Mouse (Mus musculus) lung, embryonic 15.5 days (tissue): Measurements from ENCODE around the gene Tsc22d3. TPM values are rescaled to one million over a fixed set of nuclear protein-coding genes. Genes with fewer than 3 reads are reported as not detected.

Experiments used
- ATAC-seq: fragments of 200-750 bp; cut with Nextera tagmentation; 2 replicates; pipeline ENCODE4 v1.8.0; 2017; ENCODE audit warnings: moderate number of reproducible peaks, borderline replicate concordance; ENCODE audit not compliant: low FRiP score, low TSS enrichment; ENCODE audit errors: extremely low read depth
- H3K27ac ChIP-seq: fragments of 300-500 bp; sonication (generic); 2 replicates; pipeline ENCODE4 v1.5.1; 2015; ENCODE audit warnings: moderate library complexity, mild to moderate bottlenecking, inconsistent platforms
- H3K27me3 ChIP-seq: fragments of 300-500 bp; sonication (generic); 2 replicates; pipeline ENCODE4 v1.6.1; 2015; ENCODE audit warnings: inconsistent platforms
- H3K36me3 ChIP-seq: fragments of 300-500 bp; sonication (generic); 2 replicates; pipeline ENCODE4 v1.6.1; 2015; ENCODE audit warnings: inconsistent platforms
- H3K4me1 ChIP-seq: fragments of 300-500 bp; sonication (generic); 2 replicates; pipeline ENCODE4 v1.6.1; 2015; ENCODE audit warnings: inconsistent platforms
- H3K4me2 ChIP-seq: fragments of 300-500 bp; sonication (generic); 2 replicates; pipeline ENCODE4 v1.6.1; 2015; ENCODE audit warnings: inconsistent platforms, mild to moderate bottlenecking, moderate library complexity
- H3K4me3 ChIP-seq: fragments of 300-500 bp; sonication (generic); 2 replicates; pipeline ENCODE4 v1.5.1; 2015; ENCODE audit warnings: mild to moderate bottlenecking, inconsistent platforms
- H3K9ac ChIP-seq: fragments of 300-500 bp; sonication (generic); 2 replicates; pipeline ENCODE4 v1.6.1; 2015; ENCODE audit warnings: inconsistent platforms
- H3K9me3 ChIP-seq: fragments of 300-500 bp; sonication (generic); 2 replicates; pipeline ENCODE4 v1.6.1; 2016; ENCODE audit warnings: inconsistent platforms
- WGBS: fragments of 180-500 bp; shearing (Covaris S2); methylation state at CpG from one replicate; pipeline ENCODE4 v1.1.7; 2015; 5-methylcytosine and 5-hydroxymethylcytosine counted together
- polyA plus RNA-seq: library from polyadenylated mRNA; unstranded; fragments of >200 nt; fragmentation: Nextera tagmentation; extraction: Ambion mirVana; gene quantifications from 2 replicates; pipeline ENCODE4 v1.2.1, GENCODE M21; 2015

Tsc22d3 gene
- 103 and 111 TPM in 2 replicates for polyA plus RNA-seq

DNA sequence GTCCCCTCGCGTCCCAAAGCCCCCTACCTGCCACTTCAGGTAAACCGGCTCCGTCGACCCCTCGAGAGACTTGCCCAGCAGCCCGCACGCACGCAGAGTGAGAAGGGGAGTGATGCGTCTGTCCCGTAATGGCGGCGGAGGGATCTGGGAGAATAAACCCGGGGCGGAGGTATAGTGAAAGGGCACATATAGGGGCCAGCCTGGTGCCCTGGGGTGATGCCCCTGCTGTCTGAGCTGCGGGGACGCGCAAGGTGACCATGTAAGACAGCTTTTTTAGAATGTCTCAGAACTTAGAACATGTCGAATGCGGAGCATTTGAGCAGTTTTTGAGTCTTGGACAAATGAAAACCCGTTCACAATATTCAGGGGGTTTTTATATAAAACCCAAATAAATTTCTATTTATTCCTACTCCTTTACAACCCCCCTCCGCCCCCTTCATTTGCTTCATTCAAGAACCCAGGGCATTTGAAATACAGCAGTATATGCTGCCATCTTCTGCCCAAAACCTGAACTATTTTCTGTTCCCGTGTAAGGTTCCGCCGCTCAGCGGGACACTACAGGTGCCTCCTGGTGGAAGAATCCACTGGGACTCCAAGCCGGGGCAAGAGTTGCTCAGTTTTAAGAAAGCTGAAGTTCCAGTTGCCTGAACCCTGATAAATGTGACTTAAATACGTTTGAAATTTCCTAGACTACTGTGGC, at the start of gene Tsc22d3:
Gene Tsc22d3 (minus strand): TSS at position 250 of the 700 bp plus-strand sequence.
- Histone ChIP-seq H3K27me3 (peaks cover 23% of the 10 kb centered on the region), H3K9ac (0 out of 2 replicates have a peak within 1 kb of the TSS, but pooled peaks have one; percentile 31), H3K4me2 (peak within 1 kb of the TSS; percentile 85), H3K9me3 (no peaks in the 10 kb centered on the region), H3K36me3 (no peaks in the 10 kb centered on the region), H3K4me3 (peak within 1 kb of the TSS; percentile 53), H3K27ac (no peak within 1 kb of the TSS), H3K4me1 (0 out of 2 replicates have a peak, but pooled peaks cover 4% of the 10 kb centered on the region)
- 26% methylated on average over 28 of the region's 28 CpGs for WGBS
- no peak for ATAC-seq

DNA sequence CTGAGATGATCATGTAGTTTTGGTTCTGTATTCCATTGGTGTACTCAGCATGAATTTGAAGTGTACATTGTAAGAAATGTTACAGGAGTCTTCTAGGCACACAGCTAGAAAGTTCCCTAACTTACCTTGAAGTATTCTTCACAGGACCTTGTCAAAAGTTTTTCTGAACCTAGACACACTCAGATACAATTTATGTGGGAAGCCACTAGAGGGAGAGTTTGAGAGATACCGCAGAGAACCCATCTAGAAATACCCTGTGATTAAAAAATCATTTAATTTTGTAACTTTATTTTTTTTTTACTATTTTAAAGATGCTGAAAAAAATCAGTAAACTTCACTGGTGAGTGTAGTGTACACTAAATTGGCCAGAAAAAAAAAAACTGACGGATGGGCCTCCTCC, 39.1 kb upstream of the Tsc22d3 start:
- 56% methylated on average over 2 of the region's 2 CpGs for WGBS
- Histone ChIP-seq H3K9ac (no peak overlapping the region), H3K27ac (no peak overlapping the region), H3K9me3 (no peaks in the 10 kb centered on the region), H3K4me1 (no peaks in the 10 kb centered on the region), H3K27me3 (no peaks in the 10 kb centered on the region; the same call in 1 of the 2 replicates), H3K4me3 (no peak overlapping the region), H3K4me2 (no peak overlapping the region), H3K36me3 (no peaks in the 10 kb centered on the region)
- ATAC-seq: no peak

DNA sequence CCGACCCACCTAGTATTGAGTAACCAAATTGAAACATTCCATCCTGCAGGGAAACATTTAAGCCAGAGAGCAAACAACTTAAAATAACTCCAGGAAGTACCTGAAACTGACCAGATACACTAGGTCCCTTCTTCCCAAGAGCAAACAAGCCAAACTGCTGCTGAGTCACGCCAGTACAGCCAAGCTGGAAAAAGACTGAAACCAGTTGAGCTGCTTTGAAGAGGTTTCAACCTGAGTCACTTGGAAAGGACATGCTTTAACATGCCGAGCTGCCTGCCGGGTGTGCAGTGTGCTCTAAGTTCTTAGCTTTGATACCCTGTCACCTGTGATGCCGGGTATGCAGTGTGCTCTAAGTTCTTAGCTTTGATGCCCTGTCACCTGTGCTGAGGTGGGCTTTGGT, 37.6 kb upstream of the Tsc22d3 start:
- H3K9ac ChIP-seq: no peak overlapping the region
- no peak overlapping the region for H3K4me2 ChIP-seq
- H3K9me3 ChIP-seq: no peaks in the 10 kb centered on the region
- H3K4me1 ChIP-seq: no peaks in the 10 kb centered on the region
- no peaks in the 10 kb centered on the region for H3K36me3 ChIP-seq
- ATAC-seq: no peak
- no peaks in the 10 kb centered on the region; the same call in 1 of the 2 replicates for H3K27me3 ChIP-seq
- H3K27ac ChIP-seq: no peak overlapping the region
- 57% methylated on average over 5 of the region's 5 CpGs for WGBS
- no peak overlapping the region for H3K4me3 ChIP-seq

DNA sequence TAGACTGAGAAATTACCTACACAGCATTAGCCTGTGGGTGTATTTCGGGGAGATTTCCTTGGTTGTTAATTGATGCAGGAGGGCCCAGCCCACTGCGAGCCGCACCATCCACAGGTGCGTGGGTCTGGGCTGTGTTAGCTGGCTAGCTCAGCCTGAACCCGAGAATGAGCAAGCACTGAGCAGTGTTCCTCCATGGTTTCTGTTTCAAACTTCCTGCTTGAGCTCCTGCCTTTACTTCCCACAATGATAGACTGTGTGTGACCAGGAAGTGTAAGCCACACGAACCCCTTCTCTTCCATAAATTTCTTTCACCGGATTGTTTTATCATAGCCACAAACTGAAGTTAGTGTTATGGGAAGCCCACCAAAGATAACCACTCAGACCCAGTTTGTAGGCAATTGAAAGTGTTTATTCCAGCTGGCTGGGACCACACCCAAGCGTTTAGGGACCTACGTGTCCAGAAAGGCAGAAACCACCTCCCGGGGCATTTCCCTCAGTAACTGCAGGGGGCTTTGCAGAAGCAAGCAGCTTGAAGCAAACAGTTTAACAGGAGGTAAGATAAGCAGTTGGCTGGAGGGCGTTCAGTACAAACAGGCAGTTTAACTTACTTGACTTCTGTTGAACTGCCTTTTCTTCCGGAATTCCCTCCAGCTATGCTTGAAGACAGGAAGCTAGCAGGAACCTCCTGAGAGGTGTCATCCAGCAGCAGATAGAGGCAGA, 24.6 kb upstream of the Tsc22d3 start:
- WGBS: 46% methylated on average over 12 of the region's 12 CpGs
- Histone ChIP-seq H3K4me3 (no peak overlapping the region), H3K9ac (no peak overlapping the region), H3K4me2 (no peak overlapping the region), H3K36me3 (no peaks in the 10 kb centered on the region), H3K27ac (no peak overlapping the region), H3K27me3 (no peaks in the 10 kb centered on the region; the same call in 1 of the 2 replicates), H3K9me3 (no peaks in the 10 kb centered on the region), H3K4me1 (no peaks in the 10 kb centered on the region)
- no peak for ATAC-seq

DNA sequence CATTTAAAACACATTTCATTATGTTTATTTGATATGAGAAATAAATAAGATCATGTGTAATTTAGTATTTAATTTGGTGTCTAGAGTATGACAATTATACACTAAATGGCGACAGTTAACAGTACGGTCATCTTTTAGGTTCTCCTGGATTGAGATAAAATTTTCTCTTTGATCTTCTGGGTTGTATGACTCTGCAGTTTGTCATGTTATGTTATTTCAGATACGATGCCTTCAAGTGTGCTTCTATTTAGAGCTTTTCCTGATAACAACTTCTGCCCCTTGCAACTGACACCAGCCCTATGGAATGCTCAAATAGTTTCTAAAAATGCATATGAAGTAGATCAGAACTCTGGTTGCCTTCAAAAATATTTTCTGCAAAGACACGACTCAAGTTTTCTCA, 9.5 kb upstream of the Tsc22d3 start:
- 71% methylated on average over 4 of the region's 4 CpGs for WGBS

DNA sequence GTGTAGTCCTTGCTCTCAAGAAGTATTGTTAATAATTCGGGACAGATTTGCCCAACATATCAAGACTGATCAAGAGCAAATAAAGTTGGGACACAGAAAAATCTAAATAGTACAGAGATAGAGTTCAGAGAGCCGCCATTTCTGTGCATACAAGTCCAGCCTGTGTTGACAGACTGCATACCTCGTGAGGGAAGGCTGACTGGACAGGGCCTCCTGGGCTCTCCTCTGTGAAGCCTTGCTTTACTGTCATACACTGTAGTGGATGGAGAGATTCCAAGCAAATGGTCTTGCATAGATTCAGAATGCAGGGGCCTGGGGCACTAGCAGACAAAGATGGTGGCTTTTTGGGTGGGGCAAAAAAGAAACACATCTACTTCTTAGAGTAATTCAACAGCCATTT, 1.4 kb upstream of the Tsc22d3 start:
- Histone ChIP-seq H3K9ac (no peak overlapping the region), H3K4me3 (no peak overlapping the region), H3K27me3 (peaks cover 21% of the 10 kb centered on the region), H3K36me3 (no peaks in the 10 kb centered on the region), H3K4me1 (0 out of 2 replicates have a peak, but pooled peaks cover 4% of the 10 kb centered on the region), H3K4me2 (no peak overlapping the region), H3K9me3 (no peaks in the 10 kb centered on the region), H3K27ac (no peak overlapping the region)
- ATAC-seq: no peak
- 37% methylated on average over 3 of the region's 3 CpGs for WGBS

More for the DNA sequence above, 9.5 kb upstream of the Tsc22d3 start:
- no peaks in the 10 kb centered on the region for H3K9me3 ChIP-seq
- no peak for ATAC-seq
- H3K4me1 ChIP-seq: no peaks in the 10 kb centered on the region
- no peak overlapping the region for H3K9ac ChIP-seq
- H3K36me3 ChIP-seq: no peaks in the 10 kb centered on the region
- H3K27me3 ChIP-seq: peaks cover 9% of the 10 kb centered on the region; the same call in 1 of the 2 replicates
- H3K4me3 ChIP-seq: no peak overlapping the region
- H3K4me2 ChIP-seq: no peak overlapping the region
- H3K27ac ChIP-seq: no peak overlapping the region

DNA sequence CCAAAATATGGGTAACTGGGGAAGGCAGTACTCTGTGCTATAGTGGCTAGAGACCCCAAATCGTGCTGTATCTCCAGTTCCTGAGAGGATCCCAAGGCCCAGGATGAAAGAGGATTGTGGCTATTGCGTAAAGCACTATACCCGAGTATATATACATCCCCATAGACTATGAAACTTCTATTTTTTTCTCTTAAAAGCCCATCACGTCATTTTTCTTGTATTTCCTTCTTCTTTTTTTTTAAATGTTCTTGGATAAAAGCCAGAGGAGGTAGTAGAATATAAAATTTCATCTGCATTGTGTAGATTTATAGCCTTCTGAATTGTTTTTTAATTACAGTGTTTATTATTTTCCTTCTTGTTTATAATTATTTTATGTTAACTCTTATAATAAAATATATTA, 852 bp upstream of the Tsc22d3 start:
- Histone ChIP-seq H3K4me3 (no peak overlapping the region), H3K27me3 (peaks cover 24% of the 10 kb centered on the region), H3K27ac (no peak overlapping the region), H3K36me3 (no peaks in the 10 kb centered on the region), H3K9me3 (no peaks in the 10 kb centered on the region), H3K4me2 (no peak overlapping the region), H3K9ac (no peak overlapping the region), H3K4me1 (0 out of 2 replicates have a peak, but pooled peaks cover 4% of the 10 kb centered on the region)
- no peak for ATAC-seq
- 38% methylated on average over 4 of the region's 4 CpGs for WGBS

DNA sequence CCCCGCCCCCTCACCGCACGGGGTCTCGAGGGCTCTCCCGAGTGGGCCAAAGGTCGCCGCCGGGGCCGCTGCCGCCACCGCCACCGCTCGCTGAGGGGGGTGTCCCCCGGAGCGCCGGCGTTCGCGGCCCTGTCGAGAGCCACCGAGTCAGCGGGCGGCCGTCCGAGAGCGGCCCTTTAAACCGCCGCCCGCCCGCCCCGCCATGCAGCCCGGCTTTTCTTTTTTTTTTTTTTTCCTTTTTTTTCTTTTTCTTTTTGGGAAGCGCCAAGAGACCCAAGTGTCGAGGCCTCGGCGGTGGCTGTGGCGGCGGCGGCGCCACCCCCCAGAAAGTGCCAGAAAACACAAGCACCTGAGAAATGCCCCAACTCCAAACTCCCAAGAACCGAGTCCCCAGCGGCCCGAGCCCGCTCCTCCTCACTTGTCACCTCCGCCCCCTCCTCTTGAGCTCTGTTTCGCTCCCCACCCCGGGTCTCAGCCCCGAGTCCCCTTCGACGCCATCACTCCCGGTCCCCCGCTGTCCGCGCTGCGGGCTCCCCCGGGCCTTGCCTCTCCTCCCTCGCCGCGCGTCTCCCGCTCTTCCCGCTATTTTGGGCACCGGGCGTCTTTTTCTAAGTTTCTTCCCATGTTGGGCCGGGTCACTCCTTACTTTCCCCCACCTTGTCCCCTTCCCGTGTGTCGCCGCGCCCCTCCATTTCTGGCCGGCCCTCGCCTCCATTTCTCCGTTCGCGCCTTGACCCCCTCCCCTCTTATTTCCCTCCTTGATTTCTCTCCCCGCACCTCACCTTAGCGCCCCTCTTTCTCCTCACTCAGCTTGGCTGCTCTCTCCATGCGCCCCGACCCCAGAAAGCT, 674 bp downstream of the Tsc22d3 start:
- Histone ChIP-seq H3K36me3 (no peaks in the 10 kb centered on the region), H3K27ac (no peak overlapping the region), H3K9me3 (no peaks in the 10 kb centered on the region), H3K9ac (0 out of 2 replicates have a peak overlapping the region, but pooled peaks have one; percentile 31), H3K27me3 (peaks cover 23% of the 10 kb centered on the region), H3K4me2 (peak overlapping the region; percentile 85), H3K4me1 (0 out of 2 replicates have a peak, but pooled peaks cover 4% of the 10 kb centered on the region), H3K4me3 (peak overlapping the region; percentile 53)
- ATAC-seq: 0 out of 2 replicates have a peak, but pooled peaks have one; percentile 7
- 26% methylated on average over 40 of the region's 78 CpGs for WGBS

DNA sequence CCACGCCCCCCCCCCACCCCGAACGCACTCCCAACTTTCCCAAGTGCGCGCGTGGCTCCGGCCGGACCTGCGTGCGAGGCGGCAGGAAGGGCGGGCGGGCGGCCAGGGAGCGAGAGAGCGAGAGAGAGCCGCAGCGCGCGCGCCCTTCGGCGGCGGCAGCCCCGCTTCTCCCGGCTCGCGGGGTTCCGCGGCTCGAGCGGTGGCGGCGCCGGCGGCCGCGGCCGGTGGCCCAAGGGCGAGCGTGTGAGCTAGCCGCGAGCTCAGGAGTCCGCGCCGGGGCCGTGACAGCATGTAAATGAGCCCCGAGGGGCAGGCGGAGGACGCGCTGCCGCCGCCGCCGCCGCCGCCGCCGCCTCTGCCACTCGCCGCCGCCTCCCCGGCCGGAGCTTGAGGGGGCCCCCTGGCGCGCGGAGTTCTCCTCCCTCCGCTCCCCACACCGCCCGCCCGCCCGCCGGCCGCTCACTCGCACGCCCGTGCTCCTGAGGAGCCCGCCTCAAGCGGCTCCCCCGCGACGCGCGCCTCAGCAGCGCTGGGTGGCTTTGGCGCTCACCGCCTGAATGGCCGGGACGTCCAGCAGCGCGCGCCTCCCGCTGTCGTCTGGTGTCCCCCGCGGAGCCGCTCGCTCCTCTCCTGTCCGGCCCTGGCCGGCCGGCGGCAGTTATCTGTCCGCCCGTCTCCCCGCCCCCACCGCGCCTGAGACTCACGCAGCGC, 1.5 kb downstream of the Tsc22d3 start:
- Histone ChIP-seq H3K36me3 (no peaks in the 10 kb centered on the region), H3K9me3 (no peaks in the 10 kb centered on the region), H3K27ac (no peak overlapping the region), H3K27me3 (peaks cover 23% of the 10 kb centered on the region), H3K4me2 (peak overlapping the region; percentile 85), H3K4me1 (0 out of 2 replicates have a peak, but pooled peaks cover 4% of the 10 kb centered on the region), H3K9ac (peak overlapping the region; percentile 31; the same call in 1 of the 2 replicates), H3K4me3 (peak overlapping the region; percentile 53)
- 8% methylated on average over 26 of the region's 109 CpGs for WGBS
- peak; percentile 88 for ATAC-seq

DNA sequence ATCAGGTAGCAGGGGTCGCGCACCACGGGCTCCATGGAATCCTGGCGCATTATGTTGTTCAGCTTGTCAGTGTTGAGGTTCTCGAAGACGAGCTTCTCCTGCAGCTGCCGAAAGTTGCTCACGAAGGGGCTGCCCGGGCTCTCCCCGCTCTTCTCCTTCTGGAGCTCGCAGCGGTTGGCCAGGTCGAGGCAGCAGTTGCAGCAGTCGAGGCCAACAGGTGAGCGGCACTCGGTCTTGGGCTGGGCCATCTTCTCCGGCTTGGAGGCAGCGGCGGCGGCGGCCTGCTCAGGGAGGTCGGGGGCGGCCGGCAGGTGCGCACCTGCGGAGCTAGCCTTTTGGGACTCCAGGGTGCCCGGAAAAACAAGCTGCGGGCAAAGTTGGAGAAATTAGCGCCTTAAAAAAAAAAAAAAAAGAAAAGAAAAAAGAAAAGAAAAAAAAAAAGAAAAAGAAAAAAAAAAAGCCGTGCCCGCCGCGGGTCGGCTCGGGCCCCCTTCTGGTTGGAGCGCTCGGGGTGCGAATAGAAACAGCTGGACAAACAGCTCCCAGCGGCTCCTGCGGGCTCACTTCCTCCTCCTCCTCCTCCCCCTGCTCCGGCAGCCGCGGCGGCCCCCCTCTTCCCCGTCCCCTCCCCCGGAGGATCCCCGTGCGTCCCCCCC, 2.1 kb downstream of the Tsc22d3 start:
- no peak overlapping the region for H3K27ac ChIP-seq
- no peaks in the 10 kb centered on the region for H3K9me3 ChIP-seq
- H3K4me2 ChIP-seq: peak overlapping the region; percentile 85
- H3K9ac ChIP-seq: no peak overlapping the region
- H3K4me1 ChIP-seq: 0 out of 2 replicates have a peak, but pooled peaks cover 4% of the 10 kb centered on the region
- H3K27me3 ChIP-seq: peaks cover 23% of the 10 kb centered on the region
- ATAC-seq: peak; percentile 7; the same call in 1 of the 2 replicates
- H3K36me3 ChIP-seq: no peaks in the 10 kb centered on the region
- H3K4me3 ChIP-seq: peak overlapping the region; percentile 53
- WGBS: 16% methylated on average over 31 of the region's 48 CpGs
